In genomic region chr12:80157675-80158074, GRCm38 (mm10) we compare ENCODE assay signal across 8 mouse cellular contexts. TPM values are rescaled to one million over a fixed set of nuclear protein-coding genes. Genes with fewer than 3 reads are reported as not detected.
DNase-seq lines count a peak whose midpoint lies in the region; ATAC-seq lines count a peak whose summit lies in the region.

No protein-coding gene starts in this region.

- H3K9me3 ChIP-seq in heart, embryonic 13.5 days, result no peaks in the 10 kb centered on the region
- no peaks in the 10 kb centered on the region for H3K9me3 ChIP-seq in midbrain, embryonic 13.5 days
- no peaks in the 10 kb centered on the region for H3K9me3 ChIP-seq in midbrain, embryonic 15.5 days
- no peaks in the 10 kb centered on the region for H3K9me3 ChIP-seq in stomach, embryonic 15.5 days

- H3K9ac ChIP-seq in heart, embryonic 13.5 days, result no peak overlapping the region
- no peak overlapping the region for H3K9ac ChIP-seq in midbrain, embryonic 13.5 days (replicated peaks)
- no peak overlapping the region for H3K9ac ChIP-seq in midbrain, embryonic 15.5 days
- H3K9ac ChIP-seq in stomach, embryonic 15.5 days, result no peak overlapping the region

- peak overlapping the region; percentile 26; the same call in 1 of the 2 replicates for H3K4me2 ChIP-seq in heart, embryonic 13.5 days
- no peak overlapping the region for H3K4me2 ChIP-seq in midbrain, embryonic 13.5 days (replicated peaks)
- H3K4me2 ChIP-seq in midbrain, embryonic 15.5 days, result no peak overlapping the region
- peak overlapping the region; percentile 23; the same call in 1 of the 2 replicates for H3K4me2 ChIP-seq in stomach, embryonic 15.5 days

- 6% methylated on average over 5 of the region's 5 CpGs for whole genome bisulfite sequencing in heart, embryonic 13.5 days
- WGBS in midbrain, embryonic 13.5 days, result 15% methylated on average over 5 of the region's 5 CpGs
- WGBS in midbrain, embryonic 15.5 days, result 14% methylated on average over 5 of the region's 5 CpGs
- WGBS in stomach, embryonic 15.5 days, result 6% methylated on average over 5 of the region's 5 CpGs

- DNase-seq in heart, postnatal 25 days (ENCODE audit: low spot score), result no peak
- DNase-seq in urinary bladder, postnatal 4 days (ENCODE audit: low spot score in 2 of 2), result no peak
- DNase-seq in natural killer cell, adult 2 months (ENCODE audit: low spot score in 2 of 2), result no peak

- H3K4me1 ChIP-seq in heart, embryonic 13.5 days, result peaks cover 4% of the 10 kb centered on the region; the same call in 1 of the 2 replicates
- no peaks in the 10 kb centered on the region for H3K4me1 ChIP-seq in midbrain, embryonic 13.5 days (replicated peaks)
- no peaks in the 10 kb centered on the region for H3K4me1 ChIP-seq in midbrain, embryonic 15.5 days
- no peaks in the 10 kb centered on the region for H3K4me1 ChIP-seq in stomach, embryonic 15.5 days

- H3K27me3 ChIP-seq in heart, embryonic 13.5 days (replicated peaks), result 0 out of 2 replicates have a peak, but pooled peaks cover 4% of the 10 kb centered on the region
- H3K27me3 ChIP-seq in midbrain, embryonic 13.5 days, result no peaks in the 10 kb centered on the region
- no peaks in the 10 kb centered on the region for H3K27me3 ChIP-seq in midbrain, embryonic 15.5 days (replicated peaks)
- H3K27me3 ChIP-seq in stomach, embryonic 15.5 days (replicated peaks), result no peaks in the 10 kb centered on the region

- intact Hi-C loops in heart, postnatal 25 days (cut with DNase I), result loop anchor here (2.0 to 10.0 kb wide), 5 partner anchors 39 to 607 kb away; partner anchors contain the start of gene Ccdc177

- H3K27ac ChIP-seq in heart, embryonic 13.5 days (replicated peaks), result no peak overlapping the region
- H3K27ac ChIP-seq in midbrain, embryonic 13.5 days, result no peak overlapping the region
- no peak overlapping the region for H3K27ac ChIP-seq in midbrain, embryonic 15.5 days
- no peak overlapping the region for H3K27ac ChIP-seq in stomach, embryonic 15.5 days

- ATAC-seq in heart, embryonic 13.5 days (ENCODE audit: extremely low read depth, insufficient number of reproducible peaks, low FRiP score, low TSS enrichment), result no peak
- 0 out of 2 replicates have a peak, but pooled peaks have one; percentile 62 for ATAC-seq in midbrain, embryonic 13.5 days
- ATAC-seq in midbrain, embryonic 15.5 days (replicated peaks), result no peak
- 0 out of 2 replicates have a peak, but pooled peaks have one; percentile 17 for ATAC-seq in erythroid progenitor cell, adult 5-6 weeks (replicated peaks; ENCODE audit: low FRiP score, poor library complexity, severe bottlenecking)
- no peak for ATAC-seq in stomach, embryonic 15.5 days (ENCODE audit: insufficient read depth, low FRiP score, low read depth)

- H3K4me3 ChIP-seq in heart, embryonic 13.5 days, result no peak overlapping the region
- no peak overlapping the region for H3K4me3 ChIP-seq in midbrain, embryonic 13.5 days (replicated peaks)
- no peak overlapping the region for H3K4me3 ChIP-seq in midbrain, embryonic 15.5 days
- H3K4me3 ChIP-seq in stomach, embryonic 15.5 days (replicated peaks), result no peak overlapping the region

- no peaks in the 10 kb centered on the region for H3K36me3 ChIP-seq in heart, embryonic 13.5 days
- no peaks in the 10 kb centered on the region for H3K36me3 ChIP-seq in midbrain, embryonic 13.5 days
- no peaks in the 10 kb centered on the region for H3K36me3 ChIP-seq in midbrain, embryonic 15.5 days (replicated peaks)
- no peaks in the 10 kb centered on the region for H3K36me3 ChIP-seq in stomach, embryonic 15.5 days

RNA-seq across cellular contexts. Expression of gene Zfp36l1, which starts 44.9 kb away (rescaled TPM):
- polyA plus RNA-seq in heart, embryonic 13.5 days (2015; fragmentation: Nextera tagmentation; extraction: Ambion mirVana), result 89.3 and 96.2 TPM in 2 replicates
- 100 to 1,000 TPM in 1 of 2 experiments, 10 to 100 TPM in 1; 96.9 to 110 TPM for total RNA-seq in heart, postnatal 25 days (2021)
- 51.7 and 60.1 TPM in 2 replicates for polyA plus RNA-seq in midbrain, embryonic 13.5 days (2015; fragmentation: Nextera tagmentation; extraction: Ambion mirVana)
- polyA plus RNA-seq in midbrain, embryonic 15.5 days (2015; fragmentation: Nextera tagmentation; extraction: Ambion mirVana), result 37.1 and 41.4 TPM in 2 replicates
- total RNA-seq in erythroid progenitor cell, adult 5-6 weeks (2015; ENCODE audit: low replicate concordance), result 52.0 and 100 TPM in 2 replicates
- 5.8 and 9.2 TPM in 2 replicates for total RNA-seq in erythroid progenitor cell, adult 5-6 weeks (2017; ENCODE audit: low replicate concordance)
- 142 and 146 TPM in 2 replicates for polyA plus RNA-seq in stomach, embryonic 15.5 days (2015; fragmentation: Nextera tagmentation; extraction: Ambion mirVana)

Comparison
In these comparisons a context has a peak if more than half of its experiments do, and no peak if none do; other contexts are left out.
1. ATAC-seq: peak in midbrain, embryonic 13.5 days (single experiment) and erythroid progenitor cell, adult 5-6 weeks (single experiment); none in heart, embryonic 13.5 days (single experiment), midbrain, embryonic 15.5 days (single experiment) and stomach, embryonic 15.5 days (single experiment).
2. H3K4me2 ChIP-seq: peak in heart, embryonic 13.5 days (single experiment) and stomach, embryonic 15.5 days (single experiment); none in midbrain, embryonic 13.5 days (single experiment) and midbrain, embryonic 15.5 days (single experiment).